Mouse (Mus musculus): Measurements from ENCODE around the gene Srp54a. TPM values are rescaled to one million over a fixed set of nuclear protein-coding genes. Genes with fewer than 3 reads are reported as not detected.
"Not testable (repeated sequence)": the region's sequence is repeated elsewhere in the genome, so short reads cannot be mapped to it uniquely, and the experiment has no call there.

Gene Srp54a
- polyA plus RNA-seq (2016; fragmentation: Nextera tagmentation; extraction: Ambion mirVana): 152 and 155 TPM in 2 replicates

GRCm38 (mm10) chr12:55079726-55080600 is at the start of gene Srp54a, which contains the start of gene 2700097O09Rik:
Gene Srp54a, plus strand, starts transcription at chr12:55080262.
Gene 2700097O09Rik, minus strand, starts transcription at chr12:55080110.
- not testable (repeated sequence) for H3K27me3 ChIP-seq, H3K4me1 ChIP-seq, H3K36me3 ChIP-seq, H3K9me3 ChIP-seq
- peak; percentile 99 for ATAC-seq (ENCODE audit: low FRiP score, low read depth)
- peak within 1 kb of the TSS; percentile 73 for H3K9ac ChIP-seq (replicated peaks)
- peak within 1 kb of the TSS; percentile 82 for H3K27ac ChIP-seq (replicated peaks)
- H3K4me3 ChIP-seq: peak within 1 kb of the TSS; percentile 75
- WGBS: under 1% methylated on average over 60 of the region's 60 CpGs
- peak within 1 kb of the TSS; percentile 62 for H3K4me2 ChIP-seq (replicated peaks)

DNA sequence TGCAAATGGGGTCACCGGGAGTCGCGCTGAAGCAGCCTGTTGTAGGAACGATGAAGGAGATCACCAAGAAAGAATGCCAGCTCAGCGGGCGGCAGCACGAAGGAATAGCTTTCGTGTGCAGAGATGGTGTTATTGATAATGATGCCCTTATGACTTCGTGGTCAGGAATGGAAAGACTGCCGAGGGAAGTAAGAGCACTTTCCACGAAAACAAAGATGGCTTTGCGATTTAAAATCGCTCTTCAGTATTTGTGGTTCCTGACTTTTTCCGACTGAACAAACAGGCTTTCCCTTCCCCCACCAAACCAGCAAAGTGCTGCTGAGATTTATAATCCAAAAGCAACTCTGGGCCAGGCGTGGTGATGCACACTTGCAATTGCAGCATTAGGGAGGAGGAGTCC is 39.1 kb upstream of the Srp54a start:
- H3K9ac ChIP-seq (replicated peaks): no peak overlapping the region
- H3K4me2 ChIP-seq (replicated peaks): no peak overlapping the region
- H3K4me3 ChIP-seq: no peak overlapping the region
- 79% methylated on average over 15 of the region's 15 CpGs for WGBS
- ATAC-seq (ENCODE audit: low FRiP score, low read depth): no peak
- H3K27ac ChIP-seq (replicated peaks): no peak overlapping the region
- no peaks in the 10 kb centered on the region for H3K9me3 ChIP-seq
- H3K36me3 ChIP-seq: 0 out of 2 replicates have a peak, but pooled peaks cover 6% of the 10 kb centered on the region
- no peaks in the 10 kb centered on the region for H3K27me3 ChIP-seq
- no peaks in the 10 kb centered on the region for H3K4me1 ChIP-seq

- no peaks in the 10 kb centered on the region for H3K27me3 ChIP-seq
- no peaks in the 10 kb centered on the region for H3K9me3 ChIP-seq
- no peaks in the 10 kb centered on the region for H3K4me1 ChIP-seq
- no peak overlapping the region for H3K27ac ChIP-seq (replicated peaks)
- H3K9ac ChIP-seq (replicated peaks): no peak overlapping the region
- H3K4me3 ChIP-seq: no peak overlapping the region
- no peak for ATAC-seq (ENCODE audit: low FRiP score, low read depth)
- H3K4me2 ChIP-seq (replicated peaks): no peak overlapping the region
- H3K36me3 ChIP-seq: peaks cover 11% of the 10 kb centered on the region
- WGBS: 94% methylated on average over 8 of the region's 8 CpGs
Measured at GRCm38 (mm10) chr12:55049731-55050353, 30.2 kb upstream of the Srp54a start.

DNA sequence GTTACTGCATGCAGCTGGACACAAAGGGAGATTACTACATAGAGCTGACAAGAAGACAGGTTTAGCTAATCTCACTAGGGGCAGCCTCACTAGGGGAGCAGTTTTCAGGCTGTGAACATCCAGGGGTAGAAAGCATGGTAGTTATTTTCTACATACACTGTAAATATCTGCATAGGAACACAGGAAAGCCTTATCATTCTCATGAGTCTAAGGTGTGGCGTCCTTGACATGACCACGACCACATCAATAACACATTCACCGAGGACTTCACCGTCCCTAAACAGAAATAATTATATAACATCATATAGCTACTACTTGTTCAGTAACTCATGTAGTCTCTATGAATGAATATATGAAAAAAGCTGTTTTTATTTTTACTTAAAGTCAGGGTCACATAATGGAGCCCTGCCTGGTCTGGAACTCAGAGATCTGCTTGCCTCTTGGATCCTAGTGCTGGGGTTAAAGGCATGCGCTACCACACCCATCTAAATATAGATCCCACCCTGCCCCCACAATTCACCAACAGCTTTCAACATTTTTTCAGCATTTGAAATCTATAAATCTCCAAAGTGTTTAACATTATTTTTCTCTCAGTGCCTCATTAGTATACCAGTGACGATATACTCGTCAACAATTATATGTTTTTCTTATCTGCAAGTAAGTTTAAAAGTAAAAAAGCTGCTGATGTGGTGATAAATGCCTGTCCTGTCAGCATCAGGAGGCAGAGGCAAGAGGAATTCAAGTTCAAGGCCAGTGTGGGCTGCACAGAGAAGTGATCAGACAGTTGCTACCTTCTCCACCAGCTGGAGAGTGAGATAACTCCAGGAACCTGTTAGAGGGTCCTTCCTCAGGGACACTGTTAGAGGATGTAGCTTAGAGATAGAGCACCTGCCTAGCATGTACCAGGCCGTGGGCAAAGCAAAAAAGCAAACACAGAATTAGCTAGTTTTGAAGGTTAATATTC is 28.6 kb upstream of the Srp54a start:
- no peak overlapping the region for H3K4me2 ChIP-seq (replicated peaks)
- 94% methylated on average over 8 of the region's 8 CpGs for WGBS
- ATAC-seq (ENCODE audit: low FRiP score, low read depth): no peak

GRCm38 (mm10) chr12:55053267-55053666 is 26.8 kb upstream of the Srp54a start:
- H3K27ac ChIP-seq (replicated peaks): no peak overlapping the region
- 89% methylated on average over 7 of the region's 7 CpGs for WGBS
- H3K4me2 ChIP-seq (replicated peaks): no peak overlapping the region
- no peak overlapping the region for H3K4me3 ChIP-seq
- no peak for ATAC-seq (ENCODE audit: low FRiP score, low read depth)
- H3K4me1 ChIP-seq: no peaks in the 10 kb centered on the region
- no peaks in the 10 kb centered on the region for H3K27me3 ChIP-seq
- 0 out of 2 replicates have a peak, but pooled peaks cover 4% of the 10 kb centered on the region for H3K36me3 ChIP-seq
- no peaks in the 10 kb centered on the region for H3K9me3 ChIP-seq
- no peak overlapping the region for H3K9ac ChIP-seq (replicated peaks)

More for the DNA sequence above, 28.6 kb upstream of the Srp54a start:
- H3K4me1 ChIP-seq: no peaks in the 10 kb centered on the region
- H3K27me3 ChIP-seq: no peaks in the 10 kb centered on the region
- no peaks in the 10 kb centered on the region for H3K9me3 ChIP-seq
- peaks cover 11% of the 10 kb centered on the region for H3K36me3 ChIP-seq
- no peak overlapping the region for H3K9ac ChIP-seq (replicated peaks)
- H3K4me3 ChIP-seq: no peak overlapping the region
- H3K27ac ChIP-seq (replicated peaks): no peak overlapping the region

GRCm38 (mm10) chr12:55054551-55055241 is 25.4 kb upstream of the Srp54a start:
- Histone ChIP-seq H3K36me3 (0 out of 2 replicates have a peak, but pooled peaks cover 9% of the 10 kb centered on the region), H3K27me3 (no peaks in the 10 kb centered on the region), H3K9ac (replicated peaks) (no peak overlapping the region), H3K27ac (replicated peaks) (no peak overlapping the region), H3K4me1 (no peaks in the 10 kb centered on the region), H3K4me2 (replicated peaks) (no peak overlapping the region), H3K9me3 (no peaks in the 10 kb centered on the region), H3K4me3 (no peak overlapping the region)
- ATAC-seq (ENCODE audit: low FRiP score, low read depth): no peak
- WGBS: 89% methylated on average over 2 of the region's 2 CpGs

DNA sequence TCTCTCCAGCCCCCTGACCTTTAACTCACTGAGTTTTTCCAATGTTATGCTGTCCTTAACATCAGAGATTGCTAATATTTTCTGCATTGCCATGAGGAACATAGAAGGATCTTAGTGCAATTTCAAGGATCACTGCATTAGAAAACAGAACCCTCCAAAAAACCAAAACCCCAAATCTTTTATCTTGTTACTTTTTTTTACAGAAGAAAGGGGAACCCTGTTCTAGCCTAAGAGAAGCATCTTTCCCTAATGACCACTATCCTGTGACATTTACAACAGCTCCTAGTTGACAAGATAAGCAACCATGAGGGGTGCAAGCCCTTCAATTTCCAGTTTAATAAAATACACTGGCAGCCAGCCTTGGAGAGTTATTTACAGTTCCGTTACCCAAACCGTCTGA is 23.4 kb upstream of the Srp54a start:
- Histone ChIP-seq H3K27me3 (no peaks in the 10 kb centered on the region), H3K4me3 (no peak overlapping the region), H3K36me3 (peaks cover 18% of the 10 kb centered on the region; the same call in 1 of the 2 replicates), H3K4me1 (no peaks in the 10 kb centered on the region), H3K9ac (replicated peaks) (no peak overlapping the region), H3K9me3 (no peaks in the 10 kb centered on the region), H3K4me2 (replicated peaks) (no peak overlapping the region), H3K27ac (replicated peaks) (no peak overlapping the region)
- ATAC-seq (ENCODE audit: low FRiP score, low read depth): no peak
- WGBS: 89% methylated on average over 2 of the region's 2 CpGs

- Histone ChIP-seq H3K4me1 (no peaks in the 10 kb centered on the region), H3K27me3 (no peaks in the 10 kb centered on the region), H3K4me3 (no peak overlapping the region), H3K36me3 (peaks cover 18% of the 10 kb centered on the region; the same call in 1 of the 2 replicates), H3K27ac (replicated peaks) (no peak overlapping the region), H3K4me2 (replicated peaks) (no peak overlapping the region), H3K9ac (replicated peaks) (no peak overlapping the region), H3K9me3 (no peaks in the 10 kb centered on the region)
- 83% methylated on average over 6 of the region's 6 CpGs for WGBS
- no peak for ATAC-seq (ENCODE audit: low FRiP score, low read depth)
Measured at GRCm38 (mm10) chr12:55058865-55059615, 21.0 kb upstream of the Srp54a start.

- Histone ChIP-seq H3K36me3 (peaks cover 18% of the 10 kb centered on the region; the same call in 1 of the 2 replicates), H3K4me3 (no peak overlapping the region), H3K27me3 (no peaks in the 10 kb centered on the region), H3K27ac (replicated peaks) (no peak overlapping the region), H3K4me2 (replicated peaks) (no peak overlapping the region), H3K4me1 (no peaks in the 10 kb centered on the region), H3K9me3 (no peaks in the 10 kb centered on the region), H3K9ac (replicated peaks) (no peak overlapping the region)
- ATAC-seq (ENCODE audit: low FRiP score, low read depth): no peak
- 78% methylated on average over 3 of the region's 3 CpGs for WGBS
Measured at GRCm38 (mm10) chr12:55059812-55060211, 20.2 kb upstream of the Srp54a start.

DNA sequence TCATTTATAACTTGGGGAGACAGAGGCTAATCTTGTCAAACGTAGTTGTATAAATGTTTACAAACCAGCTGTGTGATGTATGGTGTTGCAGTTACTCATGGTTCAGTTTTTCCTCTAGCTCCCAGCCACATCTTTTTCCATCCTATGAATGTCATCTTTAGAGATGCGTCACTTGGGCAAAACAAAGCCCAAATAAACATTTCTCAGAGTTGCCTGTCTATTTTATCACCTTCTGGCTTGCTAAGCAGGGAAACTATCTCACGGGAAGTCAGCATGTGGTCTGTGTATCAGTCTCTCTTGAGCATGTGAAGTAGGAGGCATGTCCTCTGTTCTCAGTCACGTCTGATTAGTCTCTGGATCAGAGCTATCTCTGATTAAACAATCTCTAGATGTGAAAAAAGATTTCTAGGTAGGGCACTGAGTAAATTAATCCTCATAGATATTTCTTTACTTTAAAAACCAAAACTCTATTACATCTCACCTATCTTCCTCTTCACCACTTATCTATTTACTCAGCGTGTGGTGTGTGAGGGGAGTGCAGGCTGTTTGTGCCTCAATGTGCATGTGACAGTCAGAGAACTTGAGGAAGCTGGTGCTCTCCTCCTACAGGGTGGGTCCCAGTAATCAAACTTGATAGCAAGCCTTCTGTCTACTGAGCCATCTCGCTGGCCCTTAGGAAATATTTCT is 19.7 kb upstream of the Srp54a start:
- Histone ChIP-seq H3K9ac (replicated peaks) (no peak overlapping the region), H3K9me3 (no peaks in the 10 kb centered on the region), H3K27ac (replicated peaks) (no peak overlapping the region), H3K4me3 (no peak overlapping the region), H3K4me2 (replicated peaks) (no peak overlapping the region), H3K4me1 (no peaks in the 10 kb centered on the region), H3K36me3 (peaks cover 18% of the 10 kb centered on the region; the same call in 1 of the 2 replicates), H3K27me3 (no peaks in the 10 kb centered on the region)
- 94% methylated on average over 6 of the region's 6 CpGs for WGBS
- ATAC-seq (ENCODE audit: low FRiP score, low read depth): no peak

Measured in midbrain, embryonic 12.5 days (tissue).